Mouse (Mus musculus) lung, embryonic 14.5 days (tissue): ENCODE measurements around the gene Hif1an. TPM values are rescaled to one million over a fixed set of nuclear protein-coding genes. Genes with fewer than 3 reads are reported as not detected.

Experiments
- ATAC-seq: fragments of 200-750 bp; cut with Nextera tagmentation; 2 replicates; pipeline ENCODE4 v1.8.0; 2017; ENCODE audit warnings: mild to moderate bottlenecking, moderate TSS enrichment, moderate library complexity; ENCODE audit not compliant: insufficient read depth
- DNase-seq: peaks from one replicate; pipeline ENCODE4 v3.0.0-alpha.2; 2015
- H3K27ac ChIP-seq: fragments of 300-500 bp; sonication (generic); 2 replicates; pipeline ENCODE4 v1.5.1; 2014; ENCODE audit warnings: low read depth, mild to moderate bottlenecking, moderate library complexity
- H3K27me3 ChIP-seq: fragments of 300-500 bp; sonication (generic); 2 replicates; pipeline ENCODE4 v1.6.1; 2014; ENCODE audit warnings: low read length, control low read depth; ENCODE audit not compliant: insufficient read depth
- H3K36me3 ChIP-seq: fragments of 300-500 bp; sonication (generic); 2 replicates; pipeline ENCODE4 v1.6.1; 2014; ENCODE audit warnings: control low read depth; ENCODE audit not compliant: insufficient read depth
- H3K4me1 ChIP-seq: fragments of 300-500 bp; sonication (generic); 2 replicates; pipeline ENCODE4 v1.6.1; 2014; ENCODE audit warnings: antibody characterized with exemption, control low read depth; ENCODE audit not compliant: insufficient read depth
- H3K4me2 ChIP-seq: fragments of 300-500 bp; sonication (generic); 2 replicates; pipeline ENCODE4 v1.6.1; 2014; ENCODE audit warnings: mild to moderate bottlenecking
- H3K4me3 ChIP-seq: fragments of 300-500 bp; sonication (generic); 2 replicates; pipeline ENCODE4 v1.5.1; 2014; ENCODE audit warnings: low read depth, low read length
- H3K9ac ChIP-seq: fragments of 300-500 bp; sonication (generic); 2 replicates; pipeline ENCODE4 v1.6.1; 2014
- H3K9me3 ChIP-seq: fragments of 300-500 bp; sonication (generic); 2 replicates; pipeline ENCODE4 v1.6.1; 2016; ENCODE audit warnings: low read depth, low read length, control low read depth
- CTCF ChIP-seq: IDR thresholded peaks from 2 replicates; pipeline ENCODE4 v1.5.1; 2016; ENCODE audit warnings: antibody characterized with exemption, low read depth
- WGBS: fragments of 180-500 bp; shearing (Covaris S2); extraction: QIAGEN DNeasy Blood & Tissue Kit; methylation state at CpG from one replicate; pipeline ENCODE4 v1.1.7; 2014; 5-methylcytosine and 5-hydroxymethylcytosine counted together
- polyA plus RNA-seq: library from polyadenylated mRNA; unstranded; fragments of >200 nt; fragmentation: Nextera tagmentation; extraction: Ambion mirVana; gene quantifications from 2 replicates; pipeline ENCODE4 v1.2.1, GENCODE M21; 2014

Hif1an gene
- polyA plus RNA-seq: 23.9 and 24.4 TPM in 2 replicates

DNA sequence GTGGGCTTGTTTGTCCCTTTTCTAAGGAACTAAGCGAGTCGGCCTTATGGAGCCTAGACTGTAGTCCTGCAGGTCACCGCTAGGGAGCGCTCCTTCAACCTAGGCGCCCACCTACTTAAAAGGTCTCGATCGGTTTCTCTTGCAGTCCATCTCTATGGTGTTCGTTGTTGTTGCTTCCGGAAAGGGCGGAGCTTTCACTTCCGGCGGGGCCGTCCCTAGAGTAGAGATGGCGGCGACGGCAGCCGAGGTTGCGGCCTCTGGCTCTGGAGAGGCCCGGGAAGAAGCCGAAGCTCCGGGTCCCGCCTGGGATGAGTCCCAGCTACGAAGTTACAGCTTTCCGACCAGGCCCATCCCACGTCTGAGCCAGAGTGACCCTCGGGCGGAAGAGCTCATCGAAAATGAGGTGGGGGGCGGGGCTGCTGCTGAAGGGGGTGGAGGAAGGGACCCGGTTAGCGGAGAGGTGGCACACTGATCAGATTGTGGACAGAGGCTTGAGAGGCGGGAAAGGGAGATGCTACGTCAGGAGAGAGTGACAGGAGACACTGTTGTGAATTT, at the start of gene Hif1an:
TSS of gene Hif1an (plus strand) at position 199 of the 555 bp plus-strand sequence.
- H3K27ac ChIP-seq: peak within 1 kb of the TSS; percentile 60
- peak; percentile 98 for ATAC-seq
- WGBS: under 1% methylated on average over 33 of the region's 33 CpGs
- peaks cover 32% of the 10 kb centered on the region for H3K36me3 ChIP-seq
- DNase-seq: peak; percentile 99
- TF ChIP-seq CTCF: peak; percentile 93
- peak within 1 kb of the TSS; percentile 73 for H3K4me3 ChIP-seq
- H3K27me3 ChIP-seq: no peaks in the 10 kb centered on the region
- H3K4me2 ChIP-seq: peak within 1 kb of the TSS; percentile 92
- H3K4me1 ChIP-seq: peaks cover 4% of the 10 kb centered on the region; the same call in 1 of the 2 replicates
- H3K9me3 ChIP-seq: no peaks in the 10 kb centered on the region
- H3K9ac ChIP-seq: peak within 1 kb of the TSS; percentile 70

DNA sequence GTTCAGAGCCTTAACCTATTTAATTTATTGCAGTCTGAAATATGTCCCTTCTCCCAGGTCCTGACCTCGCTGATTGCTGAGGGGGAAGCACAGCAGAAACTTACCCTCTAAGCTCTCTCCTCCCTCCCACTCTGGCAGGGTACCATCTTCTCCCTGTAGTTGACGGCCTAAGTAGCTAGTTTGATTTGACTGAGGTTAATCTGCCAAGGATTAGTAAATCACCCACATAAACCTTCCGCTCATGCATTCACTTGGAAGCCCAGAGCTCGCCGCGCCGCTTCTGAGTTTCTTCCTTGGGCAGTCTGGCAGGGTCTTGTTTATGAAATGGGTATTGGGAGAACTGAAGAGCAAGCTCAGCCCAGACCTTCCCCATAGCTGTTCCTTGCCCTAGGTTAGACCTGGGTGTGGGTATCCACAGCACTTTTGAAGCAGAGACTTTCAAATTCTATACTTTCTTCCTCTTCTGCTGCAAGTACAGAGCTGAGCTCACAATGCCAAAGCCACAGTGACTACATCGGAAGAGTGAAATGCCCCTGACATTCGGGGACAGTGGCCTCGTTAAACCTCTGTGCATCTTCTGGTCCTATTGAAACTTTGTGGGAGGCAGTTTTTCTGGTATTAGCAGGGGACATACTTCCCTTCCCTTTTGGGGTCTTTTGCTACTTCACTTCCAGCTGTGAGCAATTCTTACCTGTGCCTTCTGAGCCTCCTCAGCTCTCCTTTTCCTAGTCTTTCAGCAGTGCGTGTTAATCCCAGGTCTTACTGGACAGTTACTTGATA, 49.4 kb upstream of the Hif1an start:
- Histone ChIP-seq H3K27me3 (peaks cover 59% of the 10 kb centered on the region), H3K9me3 (no peaks in the 10 kb centered on the region), H3K27ac (no peak overlapping the region), H3K9ac (no peak overlapping the region), H3K36me3 (no peaks in the 10 kb centered on the region), H3K4me1 (peaks cover 24% of the 10 kb centered on the region), H3K4me2 (no peak overlapping the region), H3K4me3 (no peak overlapping the region)
- ATAC-seq: no peak
- TF ChIP-seq CTCF: no peak
- WGBS: 34% methylated on average over 11 of the region's 11 CpGs
- DNase-seq: no peak

DNA sequence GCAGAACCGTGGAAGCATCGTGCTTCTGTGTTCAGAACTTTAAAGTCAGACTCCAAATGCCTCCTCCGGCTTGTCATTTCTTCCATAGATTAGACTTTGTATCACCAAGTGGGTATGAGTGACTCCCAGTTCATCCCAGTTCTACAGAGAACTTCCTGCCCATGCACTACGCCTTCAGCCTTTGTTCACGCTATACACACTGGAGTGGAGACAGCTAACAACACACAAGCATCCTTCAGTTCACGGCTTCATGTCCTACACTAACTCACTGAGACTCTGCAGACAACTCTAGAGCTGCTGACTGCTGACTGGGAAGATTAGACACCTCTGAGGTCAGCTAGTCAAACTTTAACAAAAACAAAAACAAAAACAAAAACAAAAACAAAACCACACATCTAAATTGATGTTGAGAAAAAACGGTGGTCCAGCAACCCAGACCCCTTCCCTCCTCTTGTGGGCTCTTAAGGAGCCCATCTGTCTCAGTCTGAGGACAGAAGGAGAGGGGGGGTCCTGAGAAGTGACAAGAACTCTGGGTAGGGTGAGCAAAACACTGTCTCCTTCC, 48.6 kb upstream of the Hif1an start:
- no peak overlapping the region for H3K27ac ChIP-seq
- peaks cover 24% of the 10 kb centered on the region for H3K4me1 ChIP-seq
- 24% methylated on average over 7 of the region's 7 CpGs for WGBS

DNA sequence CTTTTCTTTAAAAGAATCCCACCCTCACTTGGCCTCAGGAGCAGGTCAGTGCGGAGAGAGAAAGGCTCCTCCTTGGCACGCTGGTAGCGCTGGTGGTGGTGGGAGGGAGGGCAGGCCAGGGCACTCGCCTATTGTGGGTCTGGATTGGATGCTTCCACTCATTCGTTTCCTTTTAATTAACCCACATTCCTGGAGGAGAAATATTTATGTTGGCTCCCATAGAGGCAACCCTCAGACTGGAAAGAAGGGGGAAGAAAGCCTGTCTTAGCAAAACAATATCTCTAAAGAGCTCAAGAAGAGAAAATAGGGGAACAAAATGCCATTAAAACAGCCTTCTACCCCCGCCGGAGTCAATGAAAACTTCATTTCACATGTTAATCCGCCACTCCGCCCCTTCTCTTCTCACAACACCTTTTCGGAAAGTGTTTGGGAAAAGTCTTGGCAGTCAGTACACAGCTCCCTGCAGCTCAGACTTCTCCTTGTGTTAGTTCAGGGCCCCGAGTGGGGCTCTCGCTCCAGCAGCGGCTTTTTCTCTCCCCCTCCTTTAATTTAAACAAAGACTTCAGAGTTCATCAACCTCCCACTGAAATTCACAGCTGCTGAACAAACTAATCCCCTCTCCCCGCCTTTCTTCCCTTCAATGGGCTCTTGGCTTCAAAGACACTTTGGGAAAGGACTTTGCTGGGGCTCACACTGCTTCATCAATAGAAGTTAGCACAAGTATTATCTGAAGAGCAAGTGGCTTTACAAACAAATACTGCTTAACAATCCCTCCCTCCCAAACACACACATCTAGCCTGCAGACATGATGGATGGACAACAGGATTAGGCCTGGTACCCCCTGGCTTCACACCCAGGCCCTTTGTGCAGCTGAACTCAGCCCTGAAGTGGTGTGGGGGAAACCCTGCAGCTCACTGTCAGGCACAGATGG, 47.9 kb upstream of the Hif1an start:
- Histone ChIP-seq H3K9ac (no peak overlapping the region), H3K27me3 (peaks cover 47% of the 10 kb centered on the region), H3K4me1 (peaks cover 24% of the 10 kb centered on the region), H3K4me3 (no peak overlapping the region), H3K4me2 (peak overlapping the region; percentile 20; the same call in 1 of the 2 replicates), H3K36me3 (no peaks in the 10 kb centered on the region), H3K27ac (no peak overlapping the region), H3K9me3 (no peaks in the 10 kb centered on the region)
- ATAC-seq (peak; percentile 22; the same call in 1 of the 2 replicates), DNase-seq (peak; percentile 76)
- 8% methylated on average over 14 of the region's 14 CpGs for WGBS
- 0 out of 2 replicates have a peak, but pooled peaks have one; percentile 22 for TF ChIP-seq CTCF

More for the DNA sequence above, 48.6 kb upstream of the Hif1an start:
- ATAC-seq (no peak), DNase-seq (no peak)
- no peaks in the 10 kb centered on the region for H3K9me3 ChIP-seq
- no peak for TF ChIP-seq CTCF
- peaks cover 53% of the 10 kb centered on the region for H3K27me3 ChIP-seq
- no peak overlapping the region for H3K4me2 ChIP-seq
- no peaks in the 10 kb centered on the region for H3K36me3 ChIP-seq
- H3K4me3 ChIP-seq: no peak overlapping the region
- H3K9ac ChIP-seq: no peak overlapping the region

DNA sequence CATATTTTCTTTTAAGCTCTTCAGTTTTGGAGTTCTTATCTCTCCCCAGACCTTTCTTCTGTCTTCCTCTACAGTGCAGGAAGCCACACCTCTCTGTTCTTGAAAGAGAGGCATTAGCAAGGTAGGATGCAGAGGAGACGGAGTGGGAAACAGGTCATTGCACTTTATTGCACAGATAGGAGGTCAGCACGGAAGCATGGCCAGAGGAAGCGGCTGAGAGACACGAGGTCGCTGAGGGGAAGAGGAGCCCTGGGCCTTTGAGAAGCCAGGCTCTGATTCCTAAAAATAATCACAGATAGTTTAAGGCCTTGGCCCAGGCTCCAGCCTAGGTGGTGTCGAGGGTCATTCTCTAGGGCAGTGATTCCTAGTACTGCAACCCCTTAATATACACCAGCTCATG, 46.9 kb upstream of the Hif1an start:
- H3K36me3 ChIP-seq: no peaks in the 10 kb centered on the region
- no peak for DNase-seq
- H3K27ac ChIP-seq: no peak overlapping the region
- H3K4me2 ChIP-seq: no peak overlapping the region
- 45% methylated on average over 6 of the region's 6 CpGs for WGBS
- H3K9ac ChIP-seq: no peak overlapping the region
- no peaks in the 10 kb centered on the region for H3K9me3 ChIP-seq
- peaks cover 27% of the 10 kb centered on the region for H3K4me1 ChIP-seq
- H3K4me3 ChIP-seq: no peak overlapping the region
- peaks cover 37% of the 10 kb centered on the region for H3K27me3 ChIP-seq
- TF ChIP-seq CTCF: no peak
- ATAC-seq: no peak

DNA sequence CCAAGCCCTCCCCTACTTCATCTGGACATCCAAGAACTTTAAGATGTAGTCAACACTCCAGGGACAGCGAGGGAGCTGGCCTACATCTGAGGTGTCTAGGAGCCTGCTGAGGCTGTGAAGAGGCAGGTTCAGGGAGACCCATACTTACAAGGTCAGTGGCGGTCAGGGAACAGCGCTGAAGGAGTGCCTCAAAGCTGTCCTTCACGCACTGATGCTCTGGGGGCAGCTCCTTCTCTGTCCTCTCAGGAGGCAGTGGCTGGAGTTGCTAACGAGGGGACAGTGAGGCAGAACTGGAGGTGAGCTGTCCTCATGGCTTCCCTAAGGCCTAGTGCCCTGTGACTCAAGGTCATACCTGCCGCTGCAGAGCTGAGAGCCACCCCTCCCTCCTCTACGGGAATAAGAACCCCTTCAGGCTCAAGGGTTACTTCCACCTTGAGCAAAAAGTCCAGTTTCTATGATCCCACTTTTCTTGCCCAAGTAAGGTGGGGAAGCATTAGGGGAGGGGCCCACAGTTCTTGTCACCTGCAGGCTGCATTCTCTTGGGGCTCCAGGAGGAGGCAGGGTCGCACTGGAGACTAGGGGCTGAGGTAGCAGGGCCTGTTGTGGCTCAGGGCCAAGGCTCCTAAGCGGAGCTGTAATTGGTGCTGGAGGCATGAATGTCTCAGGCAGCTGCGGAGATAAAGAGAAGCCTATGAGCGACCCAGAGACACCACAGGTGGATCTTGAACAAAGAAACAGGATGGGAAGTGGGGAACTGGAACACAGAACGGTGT, 44.5 kb upstream of the Hif1an start:
- ATAC-seq: no peak

More for the DNA sequence above, 44.5 kb upstream of the Hif1an start:
- Histone ChIP-seq H3K9me3 (no peaks in the 10 kb centered on the region), H3K9ac (no peak overlapping the region), H3K27me3 (peaks cover 13% of the 10 kb centered on the region), H3K4me3 (no peak overlapping the region), H3K4me1 (peaks cover 19% of the 10 kb centered on the region), H3K4me2 (no peak overlapping the region), H3K36me3 (no peaks in the 10 kb centered on the region), H3K27ac (no peak overlapping the region)
- peak; percentile 50 for TF ChIP-seq CTCF
- WGBS: 58% methylated on average over 12 of the region's 12 CpGs
- DNase-seq: peak; percentile 38
